Mouse (Mus musculus) MEL (cell line): ENCODE measurements around the gene Gm45753. TPM values are rescaled to one million over a fixed set of nuclear protein-coding genes. Genes with fewer than 3 reads are reported as not detected.

Source experiments
- DNase-seq: peaks from one replicate; pipeline ENCODE4 v3.0.0; 2011; ENCODE audit warnings: low read depth, low spot score
- H3K27ac ChIP-seq: 2 replicates; pipeline ENCODE4 v1.5.1; 2012; ENCODE audit warnings: low read depth, mild to moderate bottlenecking, control low read depth, low read length, moderate library complexity; ENCODE audit not compliant: control insufficient read depth
- H3K27me3 ChIP-seq, 2 experiments: fragments of 150-350 bp in 1 of 2; sonication (generic) in 1 of 2; 2 replicates each; pipeline ENCODE4 v1.6.1; 2012; ENCODE audit warnings: low read length in 2 of 2, mild to moderate bottlenecking in 2 of 2, improper control_type of control experiment in 1 of 2, moderate library complexity in 1 of 2; ENCODE audit not compliant: insufficient read depth in 2 of 2, control insufficient read depth in 1 of 2
- H3K36me3 ChIP-seq, 2 experiments: 2 replicates each; pipeline ENCODE4 v1.6.1; 2012 to 2014; ENCODE audit warnings: low read length in 2 of 2, improper control_type of control experiment in 1 of 2, inconsistent platforms in 1 of 2, mild to moderate bottlenecking in 1 of 2; ENCODE audit not compliant: insufficient read depth in 2 of 2, control insufficient read depth in 1 of 2
- H3K4me1 ChIP-seq, 2 experiments: fragments of 150-350 bp in 1 of 2; sonication (generic) in 1 of 2; 2 replicates each; pipeline ENCODE4 v1.6.1; 2012; ENCODE audit warnings: low read length in 2 of 2, improper control_type of control experiment in 1 of 2, mild to moderate bottlenecking in 1 of 2; ENCODE audit not compliant: insufficient read depth in 2 of 2, control insufficient read depth in 1 of 2
- H3K4me3 ChIP-seq, 2 experiments: fragments of 150-350 bp in 1 of 2; sonication (generic) in 1 of 2; 2 replicates each; pipeline ENCODE4 v1.5.1; 2012; ENCODE audit warnings: low read depth in 2 of 2, low read length in 2 of 2, mild to moderate bottlenecking in 2 of 2, moderate library complexity in 2 of 2, control low read depth in 1 of 2, improper control_type of control experiment in 1 of 2; ENCODE audit not compliant: control insufficient read depth in 1 of 2, insufficient read depth in 1 of 2
- H3K79me2 ChIP-seq: 2 replicates; pipeline ENCODE4 v1.6.1; 2012; ENCODE audit warnings: mild to moderate bottlenecking, low read length, moderate library complexity; ENCODE audit not compliant: control insufficient read depth, poor library complexity, insufficient read depth
- H3K9ac ChIP-seq: 2 replicates; pipeline ENCODE4 v1.6.1; 2012; ENCODE audit warnings: low read depth, mild to moderate bottlenecking, control low read depth, low read length, moderate library complexity; ENCODE audit not compliant: control insufficient read depth, poor library complexity, severe bottlenecking
- H3K9me3 ChIP-seq: fragments of 150-350 bp; sonication (generic); replicated peaks from 2 replicates; pipeline ENCODE4 v1.6.1; 2012; ENCODE audit warnings: mild to moderate bottlenecking, low read length, improper control_type of control experiment, moderate library complexity; ENCODE audit not compliant: insufficient read depth
- CHD1 ChIP-seq: IDR thresholded peaks from 2 replicates; pipeline ENCODE4 v1.6.1; 2012; ENCODE audit warnings: low read depth, mild to moderate bottlenecking, inconsistent platforms, low read length, improper control_type of control experiment
- CTCF ChIP-seq, 3 experiments: IDR thresholded peaks in 2 of 3; conservative IDR thresholded peaks in 1 of 3; 2 replicates each; pipeline ENCODE4 v1.5.1; 2011 to 2012; ENCODE audit warnings: low read length in 3 of 3, low read depth in 2 of 3, mild to moderate bottlenecking in 2 of 3, improper control_type of control experiment in 1 of 3, inconsistent platforms in 1 of 3, mixed read lengths in 1 of 3, moderate library complexity in 1 of 3; ENCODE audit not compliant: control insufficient read depth in 1 of 3, insufficient read depth in 1 of 3, poor library complexity in 1 of 3, severe bottlenecking in 1 of 3
- E2F4 ChIP-seq: IDR thresholded peaks from 2 replicates; pipeline ENCODE4 v1.6.1; 2011; ENCODE audit warnings: low read depth, low read length, improper control_type of control experiment, borderline replicate concordance
- GABPA ChIP-seq: IDR thresholded peaks from 2 replicates; pipeline ENCODE4 v1.6.1; 2012; ENCODE audit warnings: low read depth, mild to moderate bottlenecking, inconsistent platforms, low read length, improper control_type of control experiment, moderate library complexity
- HCFC1 ChIP-seq: IDR thresholded peaks from 2 replicates; pipeline ENCODE4 v1.6.1; 2012; ENCODE audit warnings: low read depth, mild to moderate bottlenecking, inconsistent platforms, low read length, improper control_type of control experiment, moderate library complexity
- MAZ ChIP-seq: IDR thresholded peaks from 2 replicates; pipeline ENCODE4 v1.6.1; 2012; ENCODE audit warnings: low read depth, mild to moderate bottlenecking, inconsistent platforms, low read length, improper control_type of control experiment
- MEF2A ChIP-seq: IDR thresholded peaks from 2 replicates; pipeline ENCODE4 v1.6.1; 2014; ENCODE audit warnings: low read depth, mild to moderate bottlenecking, inconsistent platforms, low read length, improper control_type of control experiment; ENCODE audit not compliant: poor library complexity, insufficient replicate concordance, severe bottlenecking; ENCODE audit errors: extremely low read depth
- MYB ChIP-seq: IDR thresholded peaks from 2 replicates; pipeline ENCODE4 v1.6.1; 2011; ENCODE audit warnings: mild to moderate bottlenecking, low read depth, low read length, improper control_type of control experiment
- MYC ChIP-seq: IDR thresholded peaks from 2 replicates; pipeline ENCODE4 v1.6.1; 2011; ENCODE audit warnings: low read depth, mild to moderate bottlenecking, low read length, improper control_type of control experiment, moderate library complexity
- NRF1 ChIP-seq: IDR thresholded peaks from 2 replicates; pipeline ENCODE4 v1.6.1; 2014; ENCODE audit warnings: low read depth, mild to moderate bottlenecking, inconsistent platforms, low read length, improper control_type of control experiment, moderate library complexity; ENCODE audit not compliant: poor library complexity, insufficient read depth, severe bottlenecking
- RAD21 ChIP-seq: IDR thresholded peaks from 2 replicates; pipeline ENCODE4 v1.6.1; 2011; ENCODE audit warnings: mild to moderate bottlenecking, low read depth, low read length, improper control_type of control experiment
- RCOR1 ChIP-seq: IDR thresholded peaks from 2 replicates; pipeline ENCODE4 v1.6.1; 2012; ENCODE audit warnings: low read depth, mild to moderate bottlenecking, inconsistent platforms, low read length, improper control_type of control experiment
- SMC3 ChIP-seq: IDR thresholded peaks from 2 replicates; pipeline ENCODE4 v1.6.1; 2011; ENCODE audit warnings: low read depth, low read length, improper control_type of control experiment
- TCF12 ChIP-seq: IDR thresholded peaks from 2 replicates; pipeline ENCODE4 v1.6.1; 2014; ENCODE audit warnings: low read depth, mild to moderate bottlenecking, inconsistent platforms, low read length, improper control_type of control experiment, moderate library complexity
- UBTF ChIP-seq: IDR thresholded peaks from 2 replicates; pipeline ENCODE4 v1.6.1; 2012; ENCODE audit warnings: low read depth, mild to moderate bottlenecking, inconsistent platforms, low read length, improper control_type of control experiment, moderate library complexity, borderline replicate concordance; ENCODE audit not compliant: insufficient read depth
- USF1 ChIP-seq: IDR thresholded peaks from 2 replicates; pipeline ENCODE4 v1.6.1; 2014; ENCODE audit warnings: low read depth, mild to moderate bottlenecking, inconsistent platforms, low read length, improper control_type of control experiment, moderate library complexity
- ZC3H11A ChIP-seq: IDR thresholded peaks from 2 replicates; pipeline ENCODE4 v1.6.1; 2012; ENCODE audit warnings: low read depth, mild to moderate bottlenecking, inconsistent platforms, low read length, improper control_type of control experiment
- ZKSCAN1 ChIP-seq: IDR thresholded peaks from 2 replicates; pipeline ENCODE4 v1.6.1; 2012; ENCODE audit warnings: low read depth, mild to moderate bottlenecking, inconsistent platforms, low read length, improper control_type of control experiment, moderate library complexity
- ZNF384 ChIP-seq: IDR thresholded peaks from 2 replicates; pipeline ENCODE4 v1.6.1; 2012; ENCODE audit warnings: low read depth, mild to moderate bottlenecking, inconsistent platforms, low read length, improper control_type of control experiment
- polyA plus RNA-seq, 2 experiments: library from polyadenylated mRNA; stranded (reverse) in 1 of 2; unstranded in 1 of 2; fragments of >175 nt in 1 of 2; fragments of >200 nt in 1 of 2; gene quantifications; 2 replicates each; pipeline versions ENCODE4 v1.2.1 to v1.2.4; 2012; ENCODE audit warnings: low replicate concordance in 2 of 2, low read depth in 1 of 2; ENCODE audit not compliant: insufficient read length in 2 of 2, insufficient read depth in 1 of 2, missing spikeins in 1 of 2
- total RNA-seq: library from RNA; depleted of rRNA; stranded (reverse); fragments of 300-350 nt; gene quantifications from 2 replicates; pipeline ENCODE4 v1.2.3, GENCODE M21; 2012

Gm45753 gene
- total and polyA plus RNA-seq, 3 experiments = not detected

DNA sequence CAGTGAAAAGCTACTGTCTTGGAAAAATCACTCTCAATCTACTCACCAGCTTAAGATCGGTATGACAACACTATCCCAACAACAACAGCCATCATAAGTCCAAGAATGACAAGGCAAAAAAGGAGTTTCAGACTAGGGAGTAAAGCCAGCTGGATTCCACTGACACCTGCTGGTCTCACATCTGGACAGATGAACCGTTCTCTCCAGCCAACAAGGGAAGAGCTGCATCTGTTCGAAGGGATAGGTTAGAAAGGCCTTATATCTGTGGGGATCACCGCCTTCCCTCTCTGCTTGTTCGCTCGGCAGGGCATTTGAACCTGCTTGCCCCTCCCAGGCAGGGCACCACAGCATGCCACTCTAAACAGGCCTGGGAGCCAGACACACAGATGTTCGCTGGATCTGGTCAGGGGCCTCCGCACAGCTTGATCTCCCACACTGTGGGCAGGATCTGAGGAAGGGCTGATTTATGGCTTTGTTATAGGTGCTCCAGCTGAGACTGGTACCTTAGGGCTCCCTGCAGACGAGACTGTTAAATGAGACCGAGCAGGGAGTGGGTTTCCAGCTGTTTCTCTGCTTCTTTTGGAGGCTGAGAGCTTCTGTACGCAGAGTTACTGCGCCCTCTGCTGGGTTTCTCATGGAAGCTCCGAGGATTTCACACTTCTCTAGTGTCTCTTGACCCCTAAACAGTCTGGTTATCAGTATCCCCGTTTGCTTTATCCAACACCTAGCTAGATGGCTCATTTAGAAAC lies 71.9 kb downstream of the Gm45753 start:
- peak; percentile 50 for DNase-seq
- Histone ChIP-seq H3K27me3 (no peaks in the 10 kb centered on the region), H3K36me3 (no peaks in the 10 kb centered on the region), H3K4me1 (no peaks in the 10 kb centered on the region), H3K79me2 (no peaks in the 10 kb centered on the region), H3K9ac (no peak overlapping the region), H3K9me3 (no peaks in the 10 kb centered on the region)
- peak; percentile 71 for TF ChIP-seq RAD21
- TF ChIP-seq ZNF384 = no peak
- no peak for TF ChIP-seq MYB
- no peak for TF ChIP-seq ZKSCAN1
- peak; percentile 79 for TF ChIP-seq SMC3
- TF ChIP-seq E2F4 = no peak
- TF ChIP-seq NRF1 = no peak
- peak; percentile 45 to 68 (median 67) for TF ChIP-seq CTCF (IDR thresholded peaks at IDR 0.05 in 2 of 3, conservative IDR thresholded peaks at IDR 0.05 in 1 of 3; ENCODE audit: control insufficient read depth in 1 of 3, insufficient read depth in 1 of 3, low read depth in 2 of 3, low read length in 3 of 3, poor library complexity in 1 of 3, severe bottlenecking in 1 of 3)
- no peak for TF ChIP-seq HCFC1
- peak; percentile 58 for TF ChIP-seq ZC3H11A
- TF ChIP-seq, all 39 proteins: peak for 4
- no peak overlapping the region for H3K27ac ChIP-seq
- no peak overlapping the region for H3K4me3 ChIP-seq

DNA sequence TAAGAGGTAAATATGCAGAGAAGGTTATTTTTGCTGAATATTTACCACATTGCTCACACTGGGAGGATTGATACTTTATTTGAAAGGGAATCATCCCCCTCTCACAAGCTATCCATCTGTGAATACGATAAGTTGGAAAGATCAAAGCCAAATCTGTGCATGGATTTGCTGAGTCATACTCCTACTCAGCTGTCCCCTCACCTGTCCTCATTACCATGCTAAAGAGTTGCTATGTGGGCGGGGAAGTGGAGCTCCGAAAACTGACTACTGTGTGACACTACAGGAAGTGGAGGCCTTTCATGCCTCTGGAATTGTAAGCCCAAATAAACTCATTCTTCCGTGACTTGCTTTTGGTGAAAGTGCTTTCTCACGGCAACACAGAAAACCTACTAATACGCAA lies 73.0 kb downstream of the Gm45753 start:
- H3K79me2 ChIP-seq = no peaks in the 10 kb centered on the region
- H3K27me3 ChIP-seq = no peaks in the 10 kb centered on the region
- H3K9ac ChIP-seq = no peak overlapping the region
- no peaks in the 10 kb centered on the region for H3K9me3 ChIP-seq
- DNase-seq = no peak
- no peak overlapping the region for H3K27ac ChIP-seq
- no peak for TF ChIP-seq MYC
- TF ChIP-seq CHD1 = no peak
- no peak for TF ChIP-seq UBTF
- TF ChIP-seq MAZ = no peak
- TF ChIP-seq MEF2A = no peak
- no peak for TF ChIP-seq RCOR1
- TF ChIP-seq GABPA = no peak
- no peak for TF ChIP-seq TCF12
- no peak for TF ChIP-seq CTCF (IDR thresholded peaks at IDR 0.05 in 2 of 3, conservative IDR thresholded peaks at IDR 0.05 in 1 of 3; ENCODE audit: control insufficient read depth in 1 of 3, insufficient read depth in 1 of 3, low read depth in 2 of 3, low read length in 3 of 3, poor library complexity in 1 of 3, severe bottlenecking in 1 of 3)
- no peak for TF ChIP-seq USF1
- H3K36me3 ChIP-seq = no peaks in the 10 kb centered on the region
- H3K4me3 ChIP-seq = no peak overlapping the region
- H3K4me1 ChIP-seq = no peaks in the 10 kb centered on the region
